11 mouse cellular contexts compared by ENCODE assay signal in the genomic region with DNA sequence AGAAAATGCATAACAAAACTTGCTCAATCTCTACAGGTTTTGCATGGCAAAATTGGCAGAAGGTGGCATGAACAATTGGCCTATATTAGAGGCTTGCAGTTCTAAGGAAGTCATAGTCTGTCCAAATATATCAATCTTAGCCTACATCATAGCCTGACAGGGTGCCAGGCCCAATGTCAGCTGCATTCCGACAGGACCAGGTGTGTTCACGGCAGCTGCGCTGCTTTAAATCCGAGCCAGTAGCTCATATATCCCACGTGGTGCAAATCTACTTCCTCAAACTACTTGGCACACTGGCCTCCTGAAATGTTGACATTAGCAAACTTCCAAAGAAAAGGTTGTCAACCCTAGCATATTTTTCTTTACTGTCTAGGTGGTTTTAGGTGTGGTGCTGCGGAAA. TPM values are rescaled to one million over a fixed set of nuclear protein-coding genes. Genes with fewer than 3 reads are reported as not detected.
DNase-seq lines count a peak whose midpoint lies in the region; ATAC-seq and TF ChIP-seq lines count a peak whose summit lies in the region.
"Had no signal": no experiment of that assay in that cellular context is flagged by ENCODE, and none has a peak within 500 bp of the region (broad histone marks: within the 10 kb centered on the region; RNA-seq: fewer than 3 reads in every experiment).

No protein-coding gene starts in this region.

- no peak overlapping the region for H3K9ac ChIP-seq in intestine, embryonic 16.5 days (ENCODE audit: low read depth, low read length)
- no peak overlapping the region for H3K9ac ChIP-seq in midbrain, postnatal 0 days (replicated peaks; ENCODE audit: low read length, poor library complexity, severe bottlenecking)
- H3K9ac ChIP-seq: heart, embryonic 15.5 days; midbrain, embryonic 13.5 days had no signal

- WGBS in intestine, embryonic 16.5 days, result 49% methylated on average over 6 of the region's 6 CpGs
- WGBS in midbrain, postnatal 0 days, result 80% methylated on average over 6 of the region's 6 CpGs

- no peaks in the 10 kb centered on the region for H3K36me3 ChIP-seq in intestine, embryonic 16.5 days (ENCODE audit: control insufficient read depth, insufficient read depth, low read length)
- H3K36me3 ChIP-seq in midbrain, postnatal 0 days (ENCODE audit: insufficient read depth, low read length), result no peaks in the 10 kb centered on the region
- H3K36me3 ChIP-seq: forebrain, embryonic 10.5 days; heart, embryonic 15.5 days; midbrain, embryonic 13.5 days had no signal

- H3K4me3 ChIP-seq in intestine, embryonic 16.5 days (ENCODE audit: low read length), result no peak overlapping the region
- H3K4me3 ChIP-seq in midbrain, postnatal 0 days (ENCODE audit: low read depth, low read length), result no peak overlapping the region
- H3K4me3 ChIP-seq: forebrain, embryonic 10.5 days; heart, embryonic 15.5 days; midbrain, embryonic 13.5 days had no signal

- H3K4me2 ChIP-seq in intestine, embryonic 16.5 days (ENCODE audit: low read depth, low read length), result no peak overlapping the region
- no peak overlapping the region for H3K4me2 ChIP-seq in midbrain, postnatal 0 days (ENCODE audit: low read depth, low read length, poor library complexity, severe bottlenecking)
- H3K4me2 ChIP-seq: heart, embryonic 15.5 days; midbrain, embryonic 13.5 days had no signal

- no peaks in the 10 kb centered on the region for H3K4me1 ChIP-seq in intestine, embryonic 16.5 days (ENCODE audit: control insufficient read depth, insufficient read depth, low read length)
- no peaks in the 10 kb centered on the region for H3K4me1 ChIP-seq in midbrain, postnatal 0 days (ENCODE audit: insufficient read depth, low read length)

- no peaks in the 10 kb centered on the region for H3K9me3 ChIP-seq in intestine, embryonic 16.5 days (ENCODE audit: control insufficient read depth, low read length)
- no peaks in the 10 kb centered on the region for H3K9me3 ChIP-seq in midbrain, postnatal 0 days (ENCODE audit: low read length)
- H3K9me3 ChIP-seq: forebrain, embryonic 10.5 days; heart, embryonic 15.5 days; midbrain, embryonic 13.5 days had no signal

- no peak overlapping the region for H3K27ac ChIP-seq in intestine, embryonic 16.5 days (ENCODE audit: low read length)
- no peak overlapping the region for H3K27ac ChIP-seq in midbrain, postnatal 0 days (ENCODE audit: low read depth, low read length)
- H3K27ac ChIP-seq: forebrain, embryonic 10.5 days; heart, embryonic 15.5 days; midbrain, embryonic 13.5 days had no signal

- no peaks in the 10 kb centered on the region for H3K27me3 ChIP-seq in intestine, embryonic 16.5 days (replicated peaks; ENCODE audit: control insufficient read depth, insufficient read depth, low read length)
- H3K27me3 ChIP-seq in midbrain, postnatal 0 days (ENCODE audit: insufficient read depth, low read length), result 0 out of 2 replicates have a peak, but pooled peaks cover 2% of the 10 kb centered on the region
- H3K27me3 ChIP-seq: heart, embryonic 15.5 days had no signal

- peak; percentile 28 for DNase-seq in thymus, postnatal 0 days (ENCODE audit: low spot score)
- no peak for DNase-seq in thymus, adult 18-20 months
- peak; percentile 61 for DNase-seq in lung, postnatal 36 days
- no peak for DNase-seq in adrenal gland, adult 8-10 months
- no peak for DNase-seq in midbrain, postnatal 0 days (ENCODE audit: low spot score)
- no peak for DNase-seq in heart, adult 8-10 months (ENCODE audit: low spot score)
- DNase-seq: layer of hippocampus, postnatal 36 days had no signal

- TF ChIP-seq CTCF in midbrain, postnatal 0 days (IDR thresholded peaks at IDR 0.05), result no peak

- peak; percentile 75; the same call in 1 of the 2 replicates for ATAC-seq in intestine, embryonic 16.5 days
- no peak for ATAC-seq in midbrain, postnatal 0 days (ENCODE audit: low FRiP score)
- ATAC-seq: midbrain, embryonic 13.5 days had no signal

RNA-seq across cellular contexts. Expression of a gene that starts 6.2 kb away (rescaled TPM):
- 9.8 TPM in 2 replicates for polyA plus RNA-seq in thymus, postnatal 0 days (2015; fragmentation: Nextera tagmentation; extraction: Ambion mirVana)
- polyA plus RNA-seq in intestine, embryonic 16.5 days (2015; fragmentation: Nextera tagmentation; extraction: Ambion mirVana), result 6.3 and 6.5 TPM in 2 replicates
- 10 to 100 TPM in 3 of 4 experiments, 1 to 10 TPM in 1; 9.7 to 23.7 (median 16.7) TPM for total RNA-seq in adrenal gland, adult 8-10 months (2022)
- 40.0 and 53.9 TPM in 2 replicates for total RNA-seq in midbrain, postnatal 0 days (2014; rRNA removed)
- 22.3 and 24.5 TPM in 2 replicates for polyA plus RNA-seq in midbrain, postnatal 0 days (2015; fragmentation: Nextera tagmentation; extraction: Ambion mirVana)
- total RNA-seq in heart, adult 8-10 months (2022), result 10 to 100 TPM in 3 of 4 experiments, 1 to 10 TPM in 1; 8.2 to 11.6 (median 11.2) TPM

Comparison
In these comparisons a context has a peak if more than half of its experiments do, and no peak if none do; other contexts are left out.
1. DNase-seq: peak in thymus, postnatal 0 days (single experiment) and lung, postnatal 36 days (single experiment); none in thymus, adult 18-20 months (0 of 2), adrenal gland, adult 8-10 months (single experiment), midbrain, postnatal 0 days (single experiment) and heart, adult 8-10 months (single experiment).